Mouse (Mus musculus) megakaryocyte, embryonic 14.5 days (primary cell): Measurements from ENCODE around the gene Map3k7. TPM values are rescaled to one million over a fixed set of nuclear protein-coding genes. Genes with fewer than 3 reads are reported as not detected.

Source experiments
- H3K27me3 ChIP-seq: replicated peaks from 2 replicates; pipeline ENCODE3; 2012; ENCODE audit warnings: inconsistent platforms
- H3K36me3 ChIP-seq: replicated peaks from 2 replicates; pipeline ENCODE3; 2012; ENCODE audit warnings: low read length, inconsistent platforms, mixed read lengths
- H3K4me1 ChIP-seq: 2 replicates; pipeline ENCODE4 v1.6.1; 2012; ENCODE audit warnings: inconsistent platforms
- H3K4me3 ChIP-seq: replicated peaks from 2 replicates; pipeline ENCODE3; 2012; ENCODE audit warnings: moderate library complexity, mild to moderate bottlenecking, inconsistent platforms
- H3K9me3 ChIP-seq: 2 replicates; pipeline ENCODE4 v1.6.1; 2012; ENCODE audit warnings: inconsistent platforms
- FLI1 ChIP-seq: IDR thresholded peaks from 2 replicates; pipeline ENCODE4 v1.6.1; 2012; ENCODE audit warnings: low read length, inconsistent platforms, mixed read lengths
- GATA1 ChIP-seq: IDR thresholded peaks from 3 replicates; pipeline ENCODE4 v1.6.1; 2012; ENCODE audit warnings: mixed read lengths, low read length, inconsistent platforms, borderline replicate concordance
- polyA plus RNA-seq: library from polyadenylated mRNA; stranded (reverse); fragments of >175 nt; gene quantifications from 2 replicates; pipeline ENCODE4 v1.2.3, GENCODE M21; 2012; ENCODE audit warnings: low replicate concordance; ENCODE audit not compliant: insufficient read depth

The Map3k7 gene
- 1.1 and 1.2 TPM in 2 replicates for polyA plus RNA-seq

DNA sequence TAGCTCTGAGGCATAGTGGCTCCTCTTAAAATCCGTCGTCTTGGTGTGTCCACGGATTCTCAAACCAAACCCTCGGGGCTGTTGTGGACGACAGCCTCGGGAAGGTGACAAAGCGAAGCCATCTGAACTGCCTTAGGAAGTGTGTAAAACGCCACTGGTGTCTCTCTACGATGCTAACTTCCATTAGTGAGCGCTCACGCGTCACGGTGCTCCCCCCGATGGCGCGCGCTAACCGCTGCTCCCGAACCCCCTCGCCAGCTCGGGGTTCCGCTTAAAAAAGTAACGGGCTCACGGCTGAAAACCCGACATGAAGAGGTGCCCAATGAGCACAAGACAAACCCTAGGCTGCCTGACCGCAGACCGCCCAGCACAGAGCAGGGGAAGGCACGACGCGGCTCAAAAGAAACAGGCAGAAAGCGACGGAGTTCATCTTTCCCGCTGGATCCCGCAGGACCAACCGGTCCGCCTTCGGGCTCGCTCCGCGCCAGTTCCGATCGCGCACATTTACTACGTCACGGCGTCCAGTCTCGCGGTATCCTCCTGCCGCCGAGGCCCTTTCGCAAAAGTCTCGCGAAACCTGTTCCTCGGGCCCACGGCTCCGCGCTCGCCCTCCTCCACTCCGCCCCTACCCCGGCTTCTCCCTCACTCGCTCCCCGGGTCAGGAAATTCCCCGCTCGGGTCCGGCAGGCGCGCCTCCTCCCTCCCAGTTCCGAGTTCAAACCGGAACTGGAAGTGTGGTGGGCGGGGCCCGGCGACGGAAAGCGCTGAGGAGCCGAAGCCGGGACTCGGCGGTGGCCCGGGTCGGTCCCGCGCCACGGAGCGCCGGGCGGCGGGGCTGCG lies at the start of gene Map3k7:
Map3k7 (plus strand) TSS at position 744 of the 840 bp plus-strand sequence.
- TF ChIP-seq GATA1: no peak
- no peak; the same call in 1 of the 2 replicates for TF ChIP-seq FLI1
- Histone ChIP-seq H3K4me3 (peak within 1 kb of the TSS; percentile 98), H3K36me3 (no peaks in the 10 kb centered on the region), H3K9me3 (no peaks in the 10 kb centered on the region), H3K27me3 (no peaks in the 10 kb centered on the region), H3K4me1 (peaks cover 54% of the 10 kb centered on the region)

DNA sequence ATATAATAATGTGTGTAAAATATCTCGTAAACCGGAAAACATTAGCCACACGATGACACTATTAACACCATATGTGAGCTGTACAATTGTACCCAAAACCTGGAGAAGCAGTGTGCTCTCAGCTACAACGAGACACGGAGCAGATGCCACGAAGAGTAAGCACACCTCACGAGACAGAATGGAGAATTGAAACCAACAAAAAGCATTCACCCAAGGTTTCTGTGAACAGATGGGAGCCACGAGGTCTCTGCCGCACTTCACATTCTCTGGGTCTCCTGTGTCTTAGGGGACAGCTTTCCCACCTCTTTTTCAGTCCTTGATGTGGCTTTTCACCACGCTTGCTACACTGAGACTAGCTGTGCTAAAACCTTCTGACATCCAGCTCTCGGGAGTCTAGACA lies 48.8 kb upstream of the Map3k7 start:
- no peak for TF ChIP-seq GATA1
- no peak for TF ChIP-seq FLI1
- Histone ChIP-seq H3K36me3 (no peaks in the 10 kb centered on the region), H3K4me1 (no peaks in the 10 kb centered on the region), H3K27me3 (no peaks in the 10 kb centered on the region), H3K4me3 (no peak overlapping the region), H3K9me3 (peaks cover 4% of the 10 kb centered on the region; the same call in 1 of the 2 replicates)

DNA sequence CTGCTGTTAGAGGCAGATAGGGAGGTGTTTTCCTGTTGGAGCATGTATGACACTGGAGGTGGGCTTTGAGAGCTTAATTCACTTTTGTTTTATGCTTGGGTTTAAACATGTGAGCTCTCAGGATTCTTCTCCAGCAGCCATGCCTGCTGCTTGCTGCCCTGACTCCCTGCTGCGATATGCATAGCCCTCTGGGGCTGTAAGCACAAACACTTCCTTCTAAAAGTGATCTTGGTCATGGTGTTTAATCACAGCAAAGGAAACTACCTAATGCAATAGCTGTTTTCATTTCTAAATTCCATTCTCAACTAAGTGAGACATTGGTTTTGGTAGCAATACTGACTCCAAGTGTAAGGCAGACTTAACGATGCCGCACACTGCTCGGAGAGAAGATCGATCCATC lies 45.2 kb upstream of the Map3k7 start:
- H3K9me3 ChIP-seq: peaks cover 4% of the 10 kb centered on the region; the same call in 1 of the 2 replicates
- H3K4me1 ChIP-seq: no peaks in the 10 kb centered on the region
- no peak overlapping the region for H3K4me3 ChIP-seq
- H3K36me3 ChIP-seq: no peaks in the 10 kb centered on the region
- H3K27me3 ChIP-seq: no peaks in the 10 kb centered on the region
- no peak for TF ChIP-seq FLI1
- no peak for TF ChIP-seq GATA1

DNA sequence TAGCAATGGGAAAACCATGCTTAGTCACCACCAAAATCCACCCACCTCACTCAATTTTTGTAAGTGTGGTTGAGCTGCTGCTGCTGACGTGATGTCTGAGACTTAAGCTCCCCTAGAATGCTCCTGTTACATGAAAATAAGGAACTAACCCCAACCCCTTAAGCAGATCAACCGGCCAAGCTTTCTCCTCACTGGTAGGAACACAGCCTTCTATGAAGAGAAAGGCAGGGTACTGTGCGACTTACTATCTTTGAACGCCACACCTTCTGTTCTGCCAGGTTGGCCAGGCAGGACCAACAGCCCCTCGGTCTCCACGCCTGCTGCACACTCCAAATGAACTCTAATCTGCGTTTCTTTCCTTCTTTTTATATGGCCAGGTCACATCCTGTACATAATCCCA lies 41.7 kb upstream of the Map3k7 start:
- H3K4me1 ChIP-seq: no peaks in the 10 kb centered on the region

DNA sequence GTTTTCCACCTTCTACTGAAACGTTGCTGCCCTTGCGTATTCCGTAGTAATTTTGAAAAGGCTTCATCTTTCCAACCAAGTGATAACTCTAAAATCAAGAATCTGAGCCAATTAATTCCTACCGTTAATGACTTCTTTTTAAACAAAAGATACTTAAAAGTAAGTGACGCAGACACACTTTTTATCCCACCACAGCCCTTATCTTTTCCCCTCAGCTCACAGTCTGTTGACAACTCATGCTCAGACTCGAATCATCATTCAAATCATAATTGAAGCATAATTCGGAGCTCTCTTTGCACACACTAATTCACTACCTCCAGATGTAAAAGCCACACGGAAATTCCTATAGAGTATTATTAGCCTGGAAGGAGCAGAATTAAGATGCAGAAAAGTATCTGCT lies 40.5 kb upstream of the Map3k7 start:
- no peaks in the 10 kb centered on the region for H3K27me3 ChIP-seq
- H3K9me3 ChIP-seq: no peaks in the 10 kb centered on the region
- no peak for TF ChIP-seq GATA1
- no peak for TF ChIP-seq FLI1
- H3K36me3 ChIP-seq: no peaks in the 10 kb centered on the region
- H3K4me3 ChIP-seq: no peak overlapping the region
- H3K4me1 ChIP-seq: no peaks in the 10 kb centered on the region

More for the DNA sequence above, 41.7 kb upstream of the Map3k7 start:
- H3K4me3 ChIP-seq: peak overlapping the region; percentile 54
- TF ChIP-seq FLI1: no peak
- no peak for TF ChIP-seq GATA1
- H3K9me3 ChIP-seq: no peaks in the 10 kb centered on the region
- no peaks in the 10 kb centered on the region for H3K36me3 ChIP-seq
- H3K27me3 ChIP-seq: no peaks in the 10 kb centered on the region

DNA sequence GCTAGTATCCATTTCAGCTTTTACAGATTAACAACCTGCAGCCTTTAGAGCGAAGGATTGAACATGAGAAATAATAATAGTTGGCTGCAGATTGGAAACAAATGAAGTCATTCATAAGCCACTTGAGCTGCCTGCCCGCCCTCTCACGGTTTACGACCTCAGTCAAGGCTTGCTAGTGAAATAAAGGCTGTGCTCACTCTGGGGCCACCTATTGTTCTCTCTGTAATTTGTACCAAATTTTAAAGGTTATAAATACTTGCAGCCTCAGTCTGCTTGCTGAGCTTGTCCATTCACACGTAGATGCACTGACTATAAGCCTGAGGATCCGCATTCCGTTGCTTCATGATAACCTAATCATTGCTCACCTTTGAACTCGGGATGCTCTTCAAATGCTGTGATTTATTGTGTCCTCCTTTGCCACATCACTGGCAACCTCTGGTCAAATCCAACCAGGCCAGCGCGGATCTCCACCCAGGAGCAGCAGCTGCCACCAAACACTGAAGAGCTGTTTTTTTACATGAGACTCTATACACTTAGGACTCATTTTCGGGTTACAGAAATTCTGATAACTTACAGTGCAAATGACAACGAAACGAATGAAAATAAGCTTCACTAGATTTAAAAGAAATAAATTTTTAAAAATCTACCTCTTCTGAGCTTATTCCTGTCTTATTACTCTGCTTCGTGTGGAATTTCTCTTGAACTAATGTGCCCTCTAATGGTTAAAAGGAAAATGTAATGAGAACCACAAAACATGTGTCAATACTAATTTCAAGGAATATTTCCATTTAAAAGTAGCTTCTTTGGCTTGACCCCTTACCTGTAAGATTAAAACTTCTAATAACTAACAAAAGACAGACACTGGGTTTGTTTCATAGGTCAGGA lies 39.4 kb upstream of the Map3k7 start:
- no peak overlapping the region for H3K4me3 ChIP-seq
- H3K9me3 ChIP-seq: no peaks in the 10 kb centered on the region
- no peaks in the 10 kb centered on the region for H3K36me3 ChIP-seq
- no peak for TF ChIP-seq FLI1
- no peak for TF ChIP-seq GATA1
- no peaks in the 10 kb centered on the region for H3K4me1 ChIP-seq
- H3K27me3 ChIP-seq: no peaks in the 10 kb centered on the region

DNA sequence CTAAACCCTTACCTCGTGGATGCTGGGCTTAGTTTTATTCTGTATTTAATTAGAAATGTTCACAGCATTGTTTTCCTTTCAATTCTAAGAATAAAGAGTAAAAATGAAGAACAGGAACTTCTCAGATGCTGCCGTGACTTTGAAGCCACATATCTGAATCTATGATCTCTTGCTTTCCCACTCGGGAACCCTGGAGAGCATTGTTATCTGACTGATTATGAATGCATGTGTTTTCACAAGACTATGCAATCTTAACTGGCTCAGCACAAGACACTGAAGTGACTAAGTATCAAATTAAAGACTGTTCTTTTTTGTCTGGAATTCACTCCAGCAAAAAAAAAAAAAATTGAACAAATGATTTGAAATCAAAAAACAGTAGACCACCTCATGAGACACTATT lies 30.7 kb upstream of the Map3k7 start:
- no peaks in the 10 kb centered on the region for H3K9me3 ChIP-seq
- H3K27me3 ChIP-seq: peaks cover 18% of the 10 kb centered on the region
- no peaks in the 10 kb centered on the region for H3K36me3 ChIP-seq
- H3K4me1 ChIP-seq: peaks cover 15% of the 10 kb centered on the region
- no peak overlapping the region for H3K4me3 ChIP-seq
- TF ChIP-seq GATA1 (no peak), FLI1 (no peak)

DNA sequence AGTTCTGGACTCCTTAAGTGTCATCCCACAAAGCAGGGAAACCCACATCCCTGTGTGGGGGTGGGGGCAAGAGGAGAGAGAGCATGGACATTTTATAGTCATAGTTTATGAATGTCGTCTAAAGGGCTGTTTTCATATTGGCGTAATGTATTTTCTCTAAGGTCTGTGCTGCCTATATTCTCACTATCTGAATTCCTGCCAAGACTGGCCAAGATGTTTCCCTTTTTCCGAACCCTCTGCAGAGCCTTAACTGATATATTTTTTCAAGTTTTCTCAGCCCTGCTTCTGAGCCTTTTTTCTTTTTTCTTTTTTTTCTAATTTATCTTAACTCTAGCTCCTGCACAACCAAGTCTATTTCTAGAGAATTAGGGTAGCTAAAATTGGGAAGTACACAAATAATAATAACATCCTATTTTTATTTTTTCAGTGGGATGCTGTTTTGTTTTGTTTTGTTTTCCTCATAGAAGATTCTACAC lies 28.0 kb upstream of the Map3k7 start:
- peaks cover 15% of the 10 kb centered on the region for H3K4me1 ChIP-seq
- no peak overlapping the region for H3K4me3 ChIP-seq

DNA sequence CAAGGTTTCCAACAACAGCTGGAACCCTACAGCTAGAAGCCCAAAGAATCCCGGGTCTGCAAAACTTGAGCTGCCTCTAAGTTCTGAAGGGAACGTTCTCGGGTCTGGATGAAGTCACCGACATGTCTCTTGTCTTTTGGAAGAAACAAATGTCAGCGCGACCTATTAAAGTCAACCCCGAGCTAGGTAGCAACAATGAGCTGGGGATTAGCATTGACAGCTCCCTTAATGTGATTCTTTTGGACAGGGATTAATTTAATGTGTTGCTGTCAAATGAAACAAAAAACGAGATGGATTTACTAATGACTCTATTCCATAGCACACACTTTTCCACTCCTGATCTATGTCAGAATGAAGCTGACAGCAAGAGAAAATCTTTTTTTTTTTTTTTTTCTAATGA lies 27.5 kb upstream of the Map3k7 start:
- no peak for TF ChIP-seq FLI1
- TF ChIP-seq GATA1: no peak
- Histone ChIP-seq H3K4me3 (no peak overlapping the region), H3K4me1 (peaks cover 15% of the 10 kb centered on the region)

More for the DNA sequence above, 28.0 kb upstream of the Map3k7 start:
- no peak for TF ChIP-seq FLI1
- TF ChIP-seq GATA1: no peak
- no peaks in the 10 kb centered on the region for H3K9me3 ChIP-seq
- H3K27me3 ChIP-seq: peaks cover 20% of the 10 kb centered on the region
- H3K36me3 ChIP-seq: no peaks in the 10 kb centered on the region

More for the DNA sequence above, 27.5 kb upstream of the Map3k7 start:
- Histone ChIP-seq H3K36me3 (no peaks in the 10 kb centered on the region), H3K9me3 (no peaks in the 10 kb centered on the region), H3K27me3 (peaks cover 20% of the 10 kb centered on the region)
